Mouse (Mus musculus): ENCODE data around the gene Fbn1.
"Not testable (repeated sequence)": the region's sequence is repeated elsewhere in the genome, so short reads cannot be mapped to it uniquely, and the experiment has no call there.

Gene Fbn1

DNA sequence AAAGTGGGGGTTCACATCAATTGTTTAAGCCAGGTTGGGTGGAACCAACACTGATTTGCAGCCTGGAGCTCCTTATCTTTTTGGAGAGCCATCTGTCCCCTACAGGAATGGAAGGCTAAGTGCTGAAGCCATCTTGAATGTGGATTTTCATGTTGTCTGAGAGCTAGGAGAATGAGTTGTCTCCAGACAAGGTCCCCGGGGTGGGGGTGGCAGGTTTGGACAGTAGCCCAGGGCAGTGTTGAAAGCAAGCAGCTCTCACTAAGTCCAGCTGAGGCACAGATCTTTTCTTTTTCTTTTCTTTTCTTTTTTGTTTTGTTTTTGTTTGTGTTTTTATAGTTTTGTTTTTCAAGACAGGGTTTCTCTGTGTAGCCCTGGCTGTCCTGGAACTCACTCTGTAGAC, 216.7 kb downstream of the Fbn1 start:
- DNase-seq (ENCODE audit: low spot score): no peak

DNA sequence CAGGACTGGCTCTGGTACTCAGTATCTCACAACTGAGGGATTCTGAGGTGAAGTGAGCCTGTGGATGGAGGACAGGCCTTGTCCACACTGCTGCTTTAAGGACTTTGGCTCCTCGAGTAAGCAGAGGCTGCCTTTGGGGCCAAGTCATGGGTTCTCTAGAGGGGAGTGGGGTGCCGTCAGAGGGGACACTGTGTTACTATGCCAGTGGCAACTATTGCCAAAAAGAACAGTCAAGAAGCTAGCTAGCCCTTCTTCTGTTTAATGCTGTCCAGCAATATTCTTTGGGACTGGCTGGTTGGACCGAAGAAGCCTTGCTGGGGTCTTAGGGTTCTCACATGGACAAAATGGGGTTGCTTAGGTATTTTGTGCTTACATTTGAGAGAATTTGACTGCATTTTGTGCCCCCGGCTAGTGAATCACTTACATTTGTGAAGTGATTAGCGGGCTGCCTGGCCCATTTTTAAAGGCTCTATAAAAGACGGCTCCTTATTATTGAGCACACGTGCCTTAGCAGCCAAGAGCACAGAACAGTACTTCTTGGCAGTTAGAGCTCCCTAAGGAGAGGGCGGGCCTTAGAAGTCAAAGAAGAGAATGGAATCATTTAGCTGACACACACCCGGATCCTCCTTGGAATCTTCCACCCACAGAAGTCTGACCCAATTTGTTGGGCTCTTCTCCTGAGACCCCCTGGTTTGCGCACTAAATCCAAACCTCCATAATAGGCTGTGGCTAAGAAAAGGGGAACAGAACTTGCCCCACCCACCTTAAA, 217.4 kb downstream of the Fbn1 start:
- DNase-seq (ENCODE audit: low spot score): no peak

DNA sequence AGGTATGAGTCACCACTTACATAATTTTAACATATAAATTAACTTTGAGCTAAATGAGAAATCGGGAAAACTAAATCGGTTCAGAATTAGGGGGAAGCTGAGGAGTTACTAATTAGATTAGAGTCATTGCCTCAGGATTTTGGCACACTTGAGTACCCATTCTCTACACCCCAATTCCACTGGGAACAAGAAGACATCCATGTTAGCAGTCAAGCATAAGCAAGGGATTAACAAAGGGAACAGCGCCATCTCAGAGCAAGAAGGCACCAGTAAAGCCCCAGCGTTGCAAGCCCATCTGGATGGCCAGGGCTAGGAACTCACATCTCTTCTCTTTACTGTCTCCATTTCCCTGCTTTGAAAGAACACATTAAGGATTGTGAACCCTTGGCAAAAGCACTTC, 222.0 kb downstream of the Fbn1 start:
- DNase-seq (ENCODE audit: low spot score): no peak

DNA sequence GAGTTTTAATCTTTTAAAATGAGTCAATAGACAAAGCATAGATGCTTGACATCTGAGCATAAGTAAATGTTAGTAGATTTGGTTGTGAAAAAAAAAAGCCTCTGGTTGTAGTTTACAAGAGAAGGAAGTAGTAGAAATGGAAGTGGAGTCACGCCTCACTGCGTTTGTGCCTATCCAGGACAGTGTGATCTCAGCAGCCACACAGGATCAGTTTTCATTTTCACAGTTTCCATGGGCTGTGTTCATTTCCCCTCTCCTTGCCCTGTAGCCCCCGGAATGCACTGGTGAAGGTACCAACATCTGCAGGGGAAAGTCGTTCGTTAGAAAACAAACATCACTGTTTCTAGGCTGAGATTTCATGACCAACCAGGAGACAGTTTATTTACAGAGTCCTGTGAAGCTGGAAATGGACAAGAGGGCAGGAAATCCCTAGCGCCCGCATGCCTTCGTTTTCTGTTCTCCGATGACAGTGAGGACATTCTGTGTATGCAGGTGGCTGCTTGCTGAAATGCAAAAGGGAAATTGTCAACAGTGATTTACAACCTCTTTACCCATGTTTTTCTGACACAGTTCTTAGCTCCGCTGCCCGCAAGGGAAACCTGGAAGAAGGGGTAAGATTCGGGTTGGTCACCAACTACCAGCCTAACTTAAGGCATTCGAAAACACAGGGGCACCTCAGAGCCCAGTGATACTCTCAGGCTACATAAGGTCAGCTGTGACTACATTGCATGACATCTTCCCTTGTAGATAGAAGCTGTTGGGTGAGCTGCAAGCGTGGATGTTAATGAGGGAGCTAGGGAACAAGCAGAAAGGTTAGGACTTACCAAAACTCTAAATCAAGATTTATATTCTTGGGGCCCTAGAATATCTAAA, 225.2 kb downstream of the Fbn1 start:
- DNase-seq (ENCODE audit: low spot score): no peak

DNA sequence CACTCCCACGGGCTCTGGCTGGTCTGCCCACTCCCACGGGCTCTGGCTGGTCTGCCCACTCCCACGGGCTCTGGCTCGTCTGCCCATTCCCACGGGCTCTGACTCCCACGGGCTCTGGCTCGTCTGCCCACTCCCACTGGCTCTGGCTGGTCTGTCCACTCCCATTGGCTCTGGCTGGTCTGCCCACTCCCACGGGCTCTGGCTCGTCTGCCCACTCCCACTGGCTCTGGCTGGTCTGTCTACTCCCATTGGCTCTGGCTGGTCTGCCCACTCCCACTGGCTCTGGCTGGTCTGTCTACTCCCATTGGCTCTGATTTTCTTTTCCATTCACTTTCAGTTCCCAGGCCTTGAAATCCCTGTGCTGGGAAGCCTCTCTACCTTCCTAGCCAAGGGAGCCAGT, 227.8 kb downstream of the Fbn1 start:
- not testable (repeated sequence) for DNase-seq (ENCODE audit: low spot score)

DNA sequence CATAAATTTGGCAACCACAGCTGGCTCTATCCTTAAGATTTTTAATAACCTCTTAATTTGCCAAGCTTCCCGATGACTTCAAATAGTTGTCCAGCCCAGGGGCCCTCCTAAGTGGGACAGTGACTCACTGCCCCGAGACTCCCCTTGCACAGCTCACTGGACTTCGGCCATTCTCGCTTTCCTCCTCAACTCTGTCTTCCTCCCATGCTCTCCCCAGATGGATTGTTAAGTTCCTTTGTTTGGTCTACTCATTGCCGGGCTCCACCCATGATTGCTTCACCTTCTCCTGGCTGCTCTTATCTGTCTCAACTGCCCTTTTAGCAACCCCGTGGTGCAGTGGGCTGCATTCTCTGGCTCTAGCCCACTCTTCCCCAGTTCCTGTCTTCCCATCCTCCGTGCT, 229.3 kb downstream of the Fbn1 start:
- DNase-seq (ENCODE audit: low spot score): no peak

DNA sequence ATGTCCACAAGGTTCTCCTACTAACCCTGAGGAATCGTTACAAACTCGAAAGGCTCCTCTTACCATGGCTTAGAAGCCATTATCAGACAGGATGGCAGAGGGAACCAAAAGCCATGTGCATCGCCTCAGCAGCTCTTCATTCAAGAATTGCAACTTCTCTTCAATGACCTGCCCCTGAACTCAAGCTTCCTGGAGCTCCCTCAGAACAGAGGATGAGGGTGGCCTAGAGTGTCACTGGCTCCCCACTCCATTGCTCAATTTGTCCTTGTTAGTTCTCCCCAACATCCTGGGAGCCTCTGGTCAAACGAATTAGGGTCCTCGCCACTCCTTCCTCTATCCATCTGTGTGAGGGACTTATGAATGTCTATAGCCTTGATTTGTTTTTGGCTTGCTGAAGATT, 231.1 kb downstream of the Fbn1 start:
- no peak for DNase-seq (ENCODE audit: low spot score)

DNA sequence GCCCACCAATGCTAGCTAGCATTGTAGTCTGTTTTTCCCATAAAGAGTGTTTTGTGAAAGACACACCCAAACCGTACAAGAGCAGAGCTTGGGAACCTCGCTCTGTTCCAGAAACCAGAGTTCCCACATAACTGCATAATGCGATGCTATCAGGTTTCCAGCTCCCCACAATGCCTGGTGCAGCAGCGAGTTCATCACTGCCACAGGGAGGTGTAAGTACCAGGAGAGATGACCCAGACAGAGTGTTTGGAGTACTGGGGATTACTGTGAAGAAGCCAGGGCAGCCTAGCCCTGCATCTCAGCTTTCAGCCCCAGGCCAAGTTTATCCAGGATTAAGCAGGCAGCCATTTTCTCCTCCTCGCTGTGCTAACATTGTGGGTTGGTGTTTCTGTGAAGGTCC, 232.2 kb downstream of the Fbn1 start:
- no peak for DNase-seq (ENCODE audit: low spot score)

DNA sequence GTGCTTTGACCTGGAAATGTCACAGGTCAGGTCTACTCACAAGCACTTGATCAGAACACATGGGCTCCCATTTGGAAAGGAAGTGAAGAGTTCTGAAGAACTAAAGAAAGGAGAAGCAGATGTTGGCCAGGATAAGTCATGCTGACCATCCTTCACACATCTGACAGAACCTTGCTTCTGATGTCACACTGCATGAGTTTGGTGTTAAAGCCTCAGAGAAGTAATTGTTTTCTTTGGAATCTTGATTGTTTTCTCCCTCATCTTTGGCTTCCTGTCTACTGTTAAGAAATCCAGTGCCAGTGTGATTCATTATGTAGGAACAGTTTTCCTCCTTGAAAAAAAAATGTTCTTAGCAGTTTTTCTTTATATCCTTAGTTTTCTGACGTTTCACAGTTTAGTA, 238.9 kb downstream of the Fbn1 start:
- no peak for DNase-seq (ENCODE audit: low spot score)

DNA sequence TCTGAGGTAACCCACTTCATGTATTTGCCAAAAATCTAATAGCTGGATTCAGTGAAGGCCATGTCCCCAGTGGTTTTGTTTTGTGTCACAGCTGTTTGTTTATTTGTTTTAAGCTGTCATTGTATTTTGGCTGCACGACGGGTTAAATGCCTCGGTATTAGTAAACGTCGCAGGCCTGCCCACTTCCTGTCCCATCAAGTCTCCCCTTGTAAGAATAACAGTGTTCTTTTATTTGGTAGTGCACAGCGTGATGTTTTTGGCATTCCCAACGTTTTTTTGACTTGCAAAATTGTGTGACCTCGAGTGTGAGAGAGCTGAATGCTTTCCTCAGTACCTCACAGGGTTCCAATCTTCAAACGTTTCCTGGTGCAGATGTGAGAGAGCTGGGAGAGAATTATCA, 244.0 kb downstream of the Fbn1 start:
- DNase-seq (ENCODE audit: low spot score): no peak

DNA sequence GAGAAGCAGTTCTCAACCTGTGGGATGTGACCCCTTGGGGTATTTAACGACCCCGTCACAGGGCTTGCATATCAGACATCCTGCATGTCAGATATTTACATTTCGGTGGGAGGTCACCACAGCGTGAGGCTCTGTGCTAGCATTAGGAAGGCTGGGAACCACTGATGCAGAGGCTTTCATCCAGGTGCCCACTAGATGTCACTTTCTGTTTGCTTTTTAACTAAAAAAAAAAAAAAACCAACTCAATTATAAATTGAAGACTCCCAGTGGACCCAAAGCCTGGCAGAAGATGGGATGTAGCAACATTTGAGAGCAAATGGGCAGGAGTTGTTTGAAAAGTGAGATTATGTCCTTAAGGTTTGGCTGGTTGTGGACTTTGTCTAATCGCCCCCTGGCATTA, 244.7 kb downstream of the Fbn1 start:
- DNase-seq (ENCODE audit: low spot score): no peak

DNA sequence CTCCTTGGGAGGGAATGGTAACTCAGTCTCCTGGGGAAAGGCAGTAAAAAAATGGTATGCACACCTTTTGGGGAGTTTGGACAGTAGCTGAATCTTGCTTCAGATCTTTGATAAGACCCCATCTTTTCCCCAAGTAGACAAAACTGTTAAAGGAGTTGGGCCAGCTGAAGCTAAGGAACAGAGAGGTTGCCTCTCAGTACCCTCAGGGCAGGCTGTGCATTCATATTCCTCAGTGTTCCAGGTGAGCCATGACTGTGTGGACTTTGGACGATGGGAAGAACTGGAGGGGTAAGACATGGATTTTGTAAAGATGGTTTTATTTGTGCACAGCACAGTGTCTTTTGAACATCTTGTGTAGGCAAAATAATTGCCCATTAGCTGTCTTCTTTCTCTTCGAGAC, 247.5 kb downstream of the Fbn1 start:
- no peak for DNase-seq (ENCODE audit: low spot score)

DNA sequence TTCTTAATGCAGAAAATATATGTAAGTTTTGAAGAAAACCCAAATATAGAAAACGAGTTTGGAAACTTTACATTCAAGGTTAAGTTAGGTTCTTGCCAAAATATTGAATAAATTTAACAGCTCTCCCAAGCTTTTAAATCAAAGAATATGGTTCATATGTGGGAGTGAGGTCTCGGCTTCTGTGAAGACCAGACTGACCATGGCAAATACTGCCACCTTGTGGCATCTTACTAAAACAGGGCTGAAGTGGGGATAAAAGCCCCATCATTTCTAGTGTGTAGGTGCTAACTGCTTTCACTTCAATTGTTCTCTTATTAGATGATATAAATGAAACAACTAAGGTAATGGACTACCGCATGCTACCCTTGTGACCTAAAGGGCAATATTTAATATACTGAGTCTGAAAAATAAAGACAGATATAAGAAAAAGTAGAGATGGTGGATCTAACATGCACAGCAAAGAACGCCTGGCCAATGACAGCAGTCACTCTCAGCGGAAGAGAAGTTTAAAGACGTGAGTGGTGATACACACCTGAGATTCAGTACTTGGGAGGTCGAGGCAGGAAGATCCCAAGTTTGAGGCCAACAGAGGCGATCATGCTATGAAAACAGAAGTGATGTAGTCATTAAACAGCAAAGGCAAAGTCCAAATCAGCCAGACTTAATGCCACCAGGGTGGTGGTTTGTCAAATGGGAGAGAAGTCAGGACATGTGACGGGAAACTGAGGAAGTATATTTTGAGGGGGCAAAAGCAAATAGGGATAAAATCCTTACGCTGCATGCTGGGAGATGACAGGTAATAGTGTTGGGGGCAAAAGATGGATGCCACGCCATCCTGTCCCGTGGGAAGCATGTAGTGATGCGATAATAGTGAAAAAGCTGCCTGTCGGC, 248.3 kb downstream of the Fbn1 start:
- DNase-seq (ENCODE audit: low spot score): peak; percentile 28

DNA sequence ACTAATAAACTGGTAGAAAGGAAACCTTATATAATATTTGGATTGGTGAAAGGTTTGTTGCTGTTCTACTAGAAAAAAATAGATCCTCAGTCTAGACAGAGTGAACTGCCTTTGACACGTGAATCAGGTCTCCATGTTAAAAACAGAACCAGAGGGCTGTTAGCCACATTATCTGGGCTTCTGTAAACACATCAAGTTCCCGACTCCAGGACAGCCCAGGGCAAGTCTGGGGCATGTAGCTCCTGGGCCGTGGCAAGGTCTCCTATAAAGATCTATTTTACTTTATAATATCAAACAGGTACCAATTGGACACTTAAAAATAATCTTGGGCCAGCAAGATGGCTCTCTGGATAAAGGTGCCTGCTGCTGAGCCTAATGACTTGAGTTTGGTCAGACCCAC, 251.9 kb downstream of the Fbn1 start:
- no peak for DNase-seq (ENCODE audit: low spot score)

DNA sequence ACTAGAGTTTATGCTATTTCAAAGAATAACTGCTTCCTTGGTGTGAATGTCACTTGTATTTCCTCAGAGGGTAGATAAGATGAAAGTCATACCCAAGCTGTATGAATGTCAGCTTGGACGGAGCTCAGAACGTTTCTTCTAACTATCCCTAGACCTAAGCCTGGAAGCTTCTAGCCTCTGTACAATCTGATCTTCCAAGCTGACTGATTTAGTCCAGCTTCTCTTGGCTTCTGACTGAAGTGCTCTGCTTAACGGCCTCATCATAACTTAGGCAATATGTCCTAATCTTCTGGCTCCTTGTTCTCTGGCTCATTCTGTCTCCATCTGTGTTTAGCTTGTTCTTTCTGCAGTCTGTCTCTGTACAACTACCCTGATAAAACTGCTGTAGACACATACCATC, 253.2 kb downstream of the Fbn1 start:
- no peak for DNase-seq (ENCODE audit: low spot score)

DNA sequence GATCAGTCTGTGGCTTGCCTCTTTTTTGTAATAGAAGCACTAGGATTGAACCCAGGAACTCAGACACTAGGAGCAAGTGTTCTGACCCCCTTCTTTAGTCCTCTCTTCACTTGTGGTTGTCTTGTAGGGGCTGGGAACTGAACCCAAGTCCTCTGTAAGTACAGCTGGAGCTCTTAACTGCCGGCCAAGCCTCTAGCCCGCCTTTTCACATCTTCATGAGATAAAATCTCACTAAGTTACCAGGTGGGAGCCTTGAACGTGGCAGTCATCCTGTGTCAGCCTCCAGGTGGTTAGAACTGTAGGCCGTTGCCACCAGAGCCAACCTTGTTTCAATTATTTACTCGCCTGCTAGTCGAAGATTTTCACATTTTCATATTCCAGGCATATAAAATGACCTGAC, 254.1 kb downstream of the Fbn1 start:
- DNase-seq (ENCODE audit: low spot score): no peak

DNA sequence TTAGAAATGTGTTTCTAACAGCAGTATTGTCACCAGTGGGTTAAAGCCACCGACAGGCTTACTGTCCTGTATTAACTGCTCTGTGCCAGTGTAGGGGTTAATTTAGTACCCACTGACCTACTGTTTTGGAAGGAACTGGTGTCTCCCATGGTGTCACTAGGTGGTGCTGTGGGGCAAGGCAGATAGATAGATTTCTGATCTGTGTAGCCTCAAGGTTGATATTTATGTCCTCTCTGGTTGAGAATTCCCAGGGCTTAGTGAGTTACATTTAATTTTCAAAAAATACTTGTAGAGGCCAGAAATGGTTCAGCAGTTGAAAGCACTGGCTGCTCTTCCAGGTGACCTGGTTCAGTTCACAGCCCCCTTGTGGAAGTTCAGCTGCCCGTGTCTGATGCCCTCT, 255.5 kb downstream of the Fbn1 start:
- peak; percentile 26 for DNase-seq (ENCODE audit: low spot score)

DNA sequence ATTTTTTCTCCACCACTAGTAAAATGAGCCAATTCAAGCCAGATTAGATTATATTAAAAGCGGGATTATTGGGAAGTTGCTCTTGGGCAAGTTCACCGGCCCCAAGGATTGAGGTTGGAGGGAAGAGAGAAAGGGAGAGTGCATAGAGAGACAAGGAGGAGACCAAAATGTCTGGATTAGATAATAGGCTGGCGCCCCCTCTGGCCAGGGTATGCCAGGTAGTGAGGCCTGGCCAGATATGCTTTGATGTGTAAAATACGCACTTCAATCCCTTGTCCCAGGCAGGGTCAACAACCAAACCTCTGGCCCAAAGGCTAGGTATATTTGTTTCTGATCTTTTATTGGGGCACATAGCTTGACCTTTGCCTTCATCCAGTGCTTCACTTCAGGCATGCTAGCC, 256.0 kb downstream of the Fbn1 start:
- DNase-seq (ENCODE audit: low spot score): no peak

Data from T-cell, adult 2 months (primary cell).